Mouse (Mus musculus) adrenal gland, adult 8-10 months (tissue): ENCODE results near the gene Socs7. TPM values are rescaled to one million over a fixed set of nuclear protein-coding genes. Genes with fewer than 3 reads are reported as not detected.

Experiments
- DNase-seq: peaks from one replicate; pipeline ENCODE4 v3.0.0; 2022
- total RNA-seq, 4 experiments: library from RNA; stranded (reverse); gene quantifications; 2 replicates each; pipeline ENCODE4 v1.2.4; 2022

Socs7 gene
- total RNA-seq, 4 experiments from 2014 or later = 22.2 to 28.3 (median 24.9) TPM

- DNase-seq = no peak
These were observed 56.6 kb downstream of the Socs7 start for GRCm38 (mm10) chr11:97418834-97419539.

GRCm38 (mm10) chr11:97419540-97419900, 57.2 kb downstream of the Socs7 start:
- no peak for DNase-seq

- no peak for DNase-seq
These were observed 60.2 kb downstream of the Socs7 start for GRCm38 (mm10) chr11:97422507-97422906.

- no peak for DNase-seq
These were observed 61.8 kb downstream of the Socs7 start for GRCm38 (mm10) chr11:97424092-97424692.

- DNase-seq = no peak
These were observed 62.5 kb downstream of the Socs7 start for GRCm38 (mm10) chr11:97424802-97425201.

- DNase-seq = peak; percentile 80
These were observed 65.7 kb downstream of the Socs7 start for GRCm38 (mm10) chr11:97427794-97428725.

GRCm38 (mm10) chr11:97428726-97429077, 66.4 kb downstream of the Socs7 start:
- no peak for DNase-seq

- DNase-seq = no peak
These were observed 67.3 kb downstream of the Socs7 start for GRCm38 (mm10) chr11:97429615-97430014.

GRCm38 (mm10) chr11:97432015-97432414, 69.7 kb downstream of the Socs7 start:
- DNase-seq = no peak

GRCm38 (mm10) chr11:97432983-97433539, 70.7 kb downstream of the Socs7 start:
- no peak for DNase-seq

- DNase-seq = no peak
These were observed 71.8 kb downstream of the Socs7 start for GRCm38 (mm10) chr11:97434121-97434520.

GRCm38 (mm10) chr11:97434704-97435454, 72.5 kb downstream of the Socs7 start:
- peak; percentile 94 for DNase-seq

- peak; percentile 75 for DNase-seq
These were observed 73.6 kb downstream of the Socs7 start for GRCm38 (mm10) chr11:97435808-97436491.

GRCm38 (mm10) chr11:97437745-97438144, 75.4 kb downstream of the Socs7 start:
- peak; percentile 74 for DNase-seq

- no peak for DNase-seq
These were observed 76.5 kb downstream of the Socs7 start for GRCm38 (mm10) chr11:97438868-97439267.

GRCm38 (mm10) chr11:97439935-97440334, 77.6 kb downstream of the Socs7 start:
- DNase-seq = peak; percentile 72

- DNase-seq = no peak
These were observed 78.1 kb downstream of the Socs7 start for GRCm38 (mm10) chr11:97440441-97440881.

- DNase-seq = peak; percentile 79
These were observed 78.8 kb downstream of the Socs7 start for GRCm38 (mm10) chr11:97441036-97441657.

- DNase-seq = no peak
These were observed 79.3 kb downstream of the Socs7 start for GRCm38 (mm10) chr11:97441658-97442125.

- no peak for DNase-seq
These were observed 80.7 kb downstream of the Socs7 start for GRCm38 (mm10) chr11:97442891-97443675.
